Mouse (Mus musculus) lung, postnatal 36 days (tissue): ENCODE measurements at regions not wholly inside any gene's neighbourhood (a gene's known extent, or its start where the extent isn't known, plus 50 kb on each side); places are given as distances from the start of the nearest gene placed in this dataset.

Experiments used
- DNase-seq: peaks from one replicate; pipeline ENCODE4 v3.0.0; 2022; ENCODE audit warnings: mixed read lengths

- no peak for DNase-seq
Measured at GRCm38 (mm10) chr13:31681571-31681970, 56.0 kb downstream of the Foxf2 start.

- DNase-seq, result no peak
Measured at GRCm38 (mm10) chr13:31683311-31683710, 57.7 kb downstream of the Foxf2 start.

- DNase-seq, result no peak
Measured at GRCm38 (mm10) chr13:31688531-31688930, 62.9 kb downstream of the Foxf2 start.

GRCm38 (mm10) chr13:31689317-31689716, 63.7 kb downstream of the Foxf2 start:
- DNase-seq, result peak; percentile 45

GRCm38 (mm10) chr13:31695725-31696124, 70.1 kb downstream of the Foxf2 start:
- DNase-seq, result no peak

GRCm38 (mm10) chr13:31704199-31704598, 78.6 kb downstream of the Foxf2 start:
- DNase-seq, result no peak

- no peak for DNase-seq
Measured at GRCm38 (mm10) chr13:31705406-31705805, 79.8 kb downstream of the Foxf2 start.

GRCm38 (mm10) chr13:31710681-31711080, 85.1 kb downstream of the Foxf2 start:
- DNase-seq, result no peak

GRCm38 (mm10) chr13:31715683-31716082, 90.1 kb downstream of the Foxf2 start:
- no peak for DNase-seq

GRCm38 (mm10) chr13:31716771-31717170, 89.7 kb upstream of the Foxc1 start:
- DNase-seq, result no peak

- no peak for DNase-seq
Measured at GRCm38 (mm10) chr13:31720731-31721130, 85.7 kb upstream of the Foxc1 start.

- no peak for DNase-seq
Measured at GRCm38 (mm10) chr13:31728862-31729261, 77.6 kb upstream of the Foxc1 start.

GRCm38 (mm10) chr13:31746276-31746675, 60.2 kb upstream of the Foxc1 start:
- no peak for DNase-seq
